Mouse (Mus musculus) olfactory bulb, adult 2 months (tissue): ENCODE data around the gene Rnf152. TPM values are rescaled to one million over a fixed set of nuclear protein-coding genes. Genes with fewer than 3 reads are reported as not detected.

ENCODE experiments used
- H3K27ac ChIP-seq: fragments of 200-500 bp; 2 replicates; pipeline ENCODE4 v1.5.1; 2012; ENCODE audit warnings: low read depth, low read length; ENCODE audit not compliant: insufficient read depth
- H3K4me1 ChIP-seq: fragments of 200-500 bp; 2 replicates; pipeline ENCODE4 v1.6.1; 2012; ENCODE audit warnings: low read length; ENCODE audit not compliant: control insufficient read depth, insufficient read depth
- H3K4me3 ChIP-seq: fragments of 200-500 bp; 2 replicates; pipeline ENCODE4 v1.5.1; 2012; ENCODE audit warnings: mild to moderate bottlenecking, low read depth, low read length, moderate library complexity; ENCODE audit not compliant: insufficient read depth
- CTCF ChIP-seq: fragments of 200-500 bp; IDR thresholded peaks from 2 replicates; pipeline ENCODE4 v1.5.1; 2012; ENCODE audit warnings: low read depth, mild to moderate bottlenecking, low read length, moderate library complexity; ENCODE audit not compliant: insufficient read depth
- POLR2A ChIP-seq: fragments of 200-500 bp; IDR thresholded peaks from 2 replicates; pipeline ENCODE4 v1.6.1; 2012; ENCODE audit warnings: mild to moderate bottlenecking, low read depth, low read length, moderate library complexity; ENCODE audit not compliant: insufficient read depth
- WGBS: fragments of 180-500 bp; shearing (Covaris S2); methylation state at CpG from one replicate; pipeline ENCODE4 v1.1.7; 2018; 5-methylcytosine and 5-hydroxymethylcytosine counted together
- polyA plus RNA-seq: library from polyadenylated mRNA; stranded (reverse); fragments of >200 nt; gene quantifications from 2 replicates; pipeline ENCODE4 v1.2.4, GENCODE M21; 2012; ENCODE audit warnings: low replicate concordance; ENCODE audit not compliant: missing spikeins, insufficient read depth, insufficient read length

Gene Rnf152
- polyA plus RNA-seq, 1 experiment: not detected

DNA sequence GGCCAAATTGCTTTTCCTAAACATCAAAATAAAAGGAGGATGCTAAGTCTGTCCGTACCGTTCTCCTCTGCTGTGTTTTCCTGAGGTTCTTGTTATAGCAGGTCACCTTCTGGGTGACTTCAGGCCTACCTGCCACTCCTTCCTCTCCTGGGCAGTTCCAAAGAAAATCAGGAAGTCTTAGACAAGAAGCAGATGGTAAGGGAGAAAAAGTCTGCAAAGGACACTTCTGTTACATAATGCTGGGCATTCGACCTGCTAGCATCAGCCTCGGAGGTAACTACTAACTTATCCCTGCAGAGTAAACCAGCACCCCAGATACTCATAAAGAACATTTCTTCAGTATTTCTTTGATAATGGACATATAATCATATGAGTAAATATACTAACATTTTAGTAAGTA lies 4.7 kb downstream of the Rnf152 start:
- H3K4me1 ChIP-seq: peaks cover 14% of the 10 kb centered on the region
- no peak overlapping the region for H3K27ac ChIP-seq
- no peak overlapping the region for H3K4me3 ChIP-seq
- 96% methylated on average over 4 of the region's 4 CpGs for WGBS
- TF ChIP-seq CTCF (no peak), POLR2A (no peak)

GRCm38 (mm10) chr1:105342305-105342704 lies 14.2 kb downstream of the Rnf152 start:
- no peak overlapping the region for H3K27ac ChIP-seq
- no peaks in the 10 kb centered on the region for H3K4me1 ChIP-seq
- H3K4me3 ChIP-seq: no peak overlapping the region
- 81% methylated on average over 6 of the region's 6 CpGs for WGBS
- no peak for TF ChIP-seq CTCF
- no peak for TF ChIP-seq POLR2A

GRCm38 (mm10) chr1:105340943-105341342 lies 15.6 kb downstream of the Rnf152 start:
- H3K27ac ChIP-seq: no peak overlapping the region
- TF ChIP-seq POLR2A: no peak
- TF ChIP-seq CTCF: no peak
- no peaks in the 10 kb centered on the region for H3K4me1 ChIP-seq
- H3K4me3 ChIP-seq: no peak overlapping the region

GRCm38 (mm10) chr1:105337397-105337796 lies 19.1 kb downstream of the Rnf152 start:
- H3K4me3 ChIP-seq: no peak overlapping the region
- H3K27ac ChIP-seq: no peak overlapping the region
- no peaks in the 10 kb centered on the region for H3K4me1 ChIP-seq
- TF ChIP-seq CTCF: no peak
- no peak for TF ChIP-seq POLR2A
- WGBS: 85% methylated on average over 4 of the region's 4 CpGs

GRCm38 (mm10) chr1:105336096-105336495 lies 20.4 kb downstream of the Rnf152 start:
- Histone ChIP-seq H3K27ac (no peak overlapping the region), H3K4me1 (no peaks in the 10 kb centered on the region; the same call in 1 of the 2 replicates), H3K4me3 (no peak overlapping the region)
- WGBS: 95% methylated on average over 5 of the region's 5 CpGs
- TF ChIP-seq POLR2A (no peak), CTCF (no peak)

DNA sequence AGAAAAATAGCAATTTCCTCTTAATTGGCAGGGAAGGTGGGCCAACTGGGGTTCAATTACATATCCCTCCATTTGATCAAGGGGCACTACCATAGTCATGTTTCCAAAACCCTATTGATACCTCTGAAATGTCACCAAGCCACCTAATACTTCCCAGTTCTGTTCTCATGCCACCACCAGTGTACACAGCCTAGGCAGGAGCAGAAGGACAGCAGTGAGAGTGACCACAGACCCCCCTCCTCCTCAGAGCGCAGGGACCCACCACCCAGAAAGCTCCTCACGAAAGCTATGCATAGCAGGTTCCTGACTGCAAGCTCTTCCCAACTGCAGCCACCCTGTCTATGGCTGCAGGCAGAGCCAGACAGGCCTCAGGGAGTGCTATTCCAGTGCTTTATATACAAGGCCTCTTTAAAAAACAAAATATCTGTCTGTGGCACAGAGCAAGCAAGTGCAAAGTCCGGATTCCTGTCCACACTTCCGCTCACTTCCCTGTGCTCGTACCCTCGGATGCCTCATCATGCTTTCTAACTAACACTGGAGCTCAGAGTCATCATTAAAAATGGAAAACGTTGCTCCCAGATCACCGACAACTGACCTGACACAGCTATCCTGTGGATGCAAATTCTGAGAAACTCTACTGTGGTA lies 24.3 kb downstream of the Rnf152 start:
- WGBS: 90% methylated on average over 8 of the region's 8 CpGs
- H3K4me3 ChIP-seq: no peak overlapping the region
- no peak overlapping the region for H3K27ac ChIP-seq
- no peak for TF ChIP-seq POLR2A
- TF ChIP-seq CTCF: no peak
- no peaks in the 10 kb centered on the region; the same call in 1 of the 2 replicates for H3K4me1 ChIP-seq

GRCm38 (mm10) chr1:105331605-105332004 lies 24.9 kb downstream of the Rnf152 start:
- Histone ChIP-seq H3K27ac (no peak overlapping the region), H3K4me1 (no peaks in the 10 kb centered on the region; the same call in 1 of the 2 replicates), H3K4me3 (no peak overlapping the region)
- TF ChIP-seq CTCF: no peak
- TF ChIP-seq POLR2A: no peak
- 36% methylated on average over 5 of the region's 5 CpGs for WGBS

DNA sequence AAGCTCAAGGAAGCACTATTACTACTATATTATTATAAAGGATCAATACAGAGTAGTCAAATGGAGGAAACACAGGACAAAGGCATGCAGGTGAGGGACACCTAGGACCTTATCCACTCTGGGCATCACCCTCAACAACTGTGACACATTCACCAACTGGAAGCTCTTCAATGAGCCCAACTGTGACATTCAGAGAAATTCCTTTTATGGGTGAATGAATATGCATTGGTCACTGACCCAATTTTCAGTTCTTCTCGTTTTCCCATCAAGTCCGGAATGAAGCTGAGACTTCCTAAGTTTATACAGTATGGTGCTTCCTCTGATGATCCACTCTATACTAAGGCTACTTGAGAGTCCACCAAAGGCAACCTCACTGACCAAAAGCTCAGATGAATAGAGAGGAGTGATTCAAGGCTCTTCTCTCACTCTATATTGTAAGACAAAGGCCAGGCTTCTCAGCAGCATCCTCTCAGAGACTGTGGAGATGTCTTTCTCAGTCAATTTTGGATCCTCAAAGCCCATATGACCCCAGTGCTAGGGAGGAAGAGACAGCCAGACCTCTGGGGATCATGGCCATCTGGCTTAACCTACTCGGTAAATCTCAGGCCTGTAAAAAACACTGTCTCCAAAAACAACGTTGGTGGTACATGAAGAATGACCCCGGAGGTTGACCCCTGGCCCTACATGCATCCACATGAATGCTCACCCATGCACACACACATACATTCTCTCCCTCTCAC lies 25.8 kb downstream of the Rnf152 start:
- 79% methylated on average over 5 of the region's 5 CpGs for WGBS
- TF ChIP-seq POLR2A (no peak), CTCF (no peak)
- Histone ChIP-seq H3K4me3 (no peak overlapping the region), H3K27ac (no peak overlapping the region), H3K4me1 (no peaks in the 10 kb centered on the region; the same call in 1 of the 2 replicates)

DNA sequence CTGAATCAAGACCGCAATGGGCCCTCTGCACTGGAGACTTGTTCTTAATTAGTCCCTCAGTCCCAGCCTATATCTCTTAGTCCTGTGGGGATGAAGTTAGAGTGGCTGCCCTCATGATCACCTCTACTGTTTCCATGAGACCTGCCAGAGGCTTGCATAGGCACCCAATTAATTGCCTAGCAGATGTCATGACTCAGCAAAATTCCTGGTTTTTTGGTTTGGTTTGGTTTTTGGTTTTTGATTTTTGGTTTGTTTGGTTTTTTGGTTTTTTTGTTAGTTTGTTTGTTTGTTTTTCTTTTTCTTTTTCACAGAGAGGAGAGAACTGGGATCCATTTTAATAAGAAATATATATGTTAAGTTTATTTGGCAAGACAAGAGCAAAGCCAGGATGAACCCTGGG lies 28.7 kb downstream of the Rnf152 start:
- H3K27ac ChIP-seq: no peak overlapping the region
- H3K4me3 ChIP-seq: no peak overlapping the region
- 94% methylated on average over 1 of the region's 1 CpGs for WGBS
- TF ChIP-seq CTCF (no peak), POLR2A (no peak)
- no peaks in the 10 kb centered on the region; the same call in 1 of the 2 replicates for H3K4me1 ChIP-seq
